Mouse (Mus musculus) hindbrain, postnatal 0 days (tissue): ENCODE measurements at regions not wholly inside any gene's neighbourhood (a gene's known extent, or its start where the extent isn't known, plus 50 kb on each side); places are given as distances from the start of the nearest gene placed in this dataset.

Experiments used
- ATAC-seq: fragments of 200-750 bp; cut with Nextera tagmentation; 2 replicates; pipeline ENCODE4 v1.8.0; 2017; ENCODE audit warnings: mild to moderate bottlenecking, moderate TSS enrichment, moderate library complexity
- DNase-seq: peaks from one replicate; pipeline ENCODE4 v3.0.0-alpha.2; 2015; ENCODE audit warnings: low spot score
- H3K27ac ChIP-seq: fragments of 300-500 bp; sonication (generic); 2 replicates; pipeline ENCODE4 v1.5.1; 2014; ENCODE audit warnings: mild to moderate bottlenecking
- H3K27me3 ChIP-seq: fragments of 300-500 bp; sonication (generic); 2 replicates; pipeline ENCODE4 v1.6.1; 2014; ENCODE audit warnings: low read length, mixed read lengths; ENCODE audit not compliant: insufficient read depth
- H3K36me3 ChIP-seq: fragments of 300-500 bp; sonication (generic); 2 replicates; pipeline ENCODE4 v1.6.1; 2014; ENCODE audit warnings: low read length, mixed read lengths; ENCODE audit not compliant: insufficient read depth
- H3K4me1 ChIP-seq: fragments of 300-500 bp; sonication (generic); 2 replicates; pipeline ENCODE4 v1.6.1; 2014; ENCODE audit warnings: antibody characterized with exemption, low read length, mixed read lengths; ENCODE audit not compliant: insufficient read depth
- H3K4me2 ChIP-seq: fragments of 300-500 bp; sonication (generic); 2 replicates; pipeline ENCODE4 v1.6.1; 2014; ENCODE audit warnings: low read depth, mild to moderate bottlenecking, low read length, moderate library complexity, mixed read lengths
- H3K4me3 ChIP-seq: fragments of 300-500 bp; sonication (generic); 2 replicates; pipeline ENCODE4 v1.5.1; 2014; ENCODE audit warnings: low read length
- H3K9ac ChIP-seq: fragments of 300-500 bp; sonication (generic); replicated peaks from 2 replicates; pipeline ENCODE4 v1.6.1; 2014; ENCODE audit warnings: mild to moderate bottlenecking, low read length, moderate library complexity, mixed read lengths
- H3K9me3 ChIP-seq: fragments of 300-500 bp; sonication (generic); 2 replicates; pipeline ENCODE4 v1.6.1; 2016; ENCODE audit warnings: low read length, mixed read lengths
- CTCF ChIP-seq: IDR thresholded peaks from 2 replicates; pipeline ENCODE4 v1.5.1; 2016; ENCODE audit warnings: antibody characterized with exemption, control low read depth, low read depth
- WGBS: fragments of 180-500 bp; shearing (Covaris S2); extraction: QIAGEN DNeasy Blood & Tissue Kit; methylation state at CpG from one replicate; pipeline ENCODE4 v1.1.7; 2014; 5-methylcytosine and 5-hydroxymethylcytosine counted together

- no peaks in the 10 kb centered on the region for H3K36me3 ChIP-seq
- no peak for TF ChIP-seq CTCF
- H3K4me1 ChIP-seq = no peaks in the 10 kb centered on the region; the same call in 1 of the 2 replicates
- H3K27me3 ChIP-seq = peaks cover 26% of the 10 kb centered on the region; the same call in 1 of the 2 replicates
- no peak overlapping the region for H3K9ac ChIP-seq
- ATAC-seq (0 out of 2 replicates have a peak, but pooled peaks have one; percentile 32), DNase-seq (no peak)
- no peak overlapping the region for H3K4me2 ChIP-seq
- WGBS = 17% methylated on average over 17 of the region's 17 CpGs
- H3K4me3 ChIP-seq = no peak overlapping the region
- no peak overlapping the region for H3K27ac ChIP-seq
- H3K9me3 ChIP-seq = no peaks in the 10 kb centered on the region
Observed at GRCm38 (mm10) chr16:30129218-30130112, 65.3 kb downstream of the Hes1 start.

GRCm38 (mm10) chr16:30130113-30130471 is 65.9 kb downstream of the Hes1 start:
- no peak for TF ChIP-seq CTCF
- 19% methylated on average over 4 of the region's 4 CpGs for WGBS
- ATAC-seq (0 out of 2 replicates have a peak, but pooled peaks have one; percentile 53), DNase-seq (no peak)
- no peak overlapping the region for H3K4me2 ChIP-seq
- H3K36me3 ChIP-seq = no peaks in the 10 kb centered on the region
- H3K9me3 ChIP-seq = no peaks in the 10 kb centered on the region
- H3K4me3 ChIP-seq = no peak overlapping the region
- no peak overlapping the region for H3K9ac ChIP-seq
- H3K4me1 ChIP-seq = no peaks in the 10 kb centered on the region; the same call in 1 of the 2 replicates
- peaks cover 26% of the 10 kb centered on the region; the same call in 1 of the 2 replicates for H3K27me3 ChIP-seq
- H3K27ac ChIP-seq = no peak overlapping the region

- no peak for ATAC-seq
- Histone ChIP-seq H3K27ac (no peak overlapping the region), H3K9ac (no peak overlapping the region), H3K36me3 (no peaks in the 10 kb centered on the region), H3K9me3 (no peaks in the 10 kb centered on the region), H3K4me3 (no peak overlapping the region), H3K4me1 (no peaks in the 10 kb centered on the region; the same call in 1 of the 2 replicates), H3K4me2 (no peak overlapping the region), H3K27me3 (peaks cover 26% of the 10 kb centered on the region; the same call in 1 of the 2 replicates)
- no peak for TF ChIP-seq CTCF
- WGBS = 76% methylated on average over 7 of the region's 7 CpGs
- DNase-seq = no peak
Observed at GRCm38 (mm10) chr16:30132086-30132485, 67.9 kb downstream of the Hes1 start.

GRCm38 (mm10) chr16:30134642-30135165 is 70.5 kb downstream of the Hes1 start:
- ATAC-seq (no peak), DNase-seq (no peak)
- Histone ChIP-seq H3K9me3 (no peaks in the 10 kb centered on the region), H3K4me3 (no peak overlapping the region), H3K27me3 (peaks cover 14% of the 10 kb centered on the region; the same call in 1 of the 2 replicates), H3K27ac (no peak overlapping the region), H3K9ac (no peak overlapping the region), H3K4me1 (no peaks in the 10 kb centered on the region), H3K4me2 (no peak overlapping the region), H3K36me3 (no peaks in the 10 kb centered on the region)
- WGBS = 61% methylated on average over 6 of the region's 6 CpGs
- TF ChIP-seq CTCF = no peak

- H3K27me3 ChIP-seq = peaks cover 11% of the 10 kb centered on the region; the same call in 1 of the 2 replicates
- ATAC-seq = no peak
- H3K4me1 ChIP-seq = no peaks in the 10 kb centered on the region
- no peak overlapping the region for H3K4me3 ChIP-seq
- H3K9ac ChIP-seq = no peak overlapping the region
- no peak for TF ChIP-seq CTCF
- H3K9me3 ChIP-seq = no peaks in the 10 kb centered on the region
- H3K36me3 ChIP-seq = no peaks in the 10 kb centered on the region
- no peak for DNase-seq
- WGBS = 89% methylated on average over 5 of the region's 5 CpGs
- no peak overlapping the region for H3K27ac ChIP-seq
- no peak overlapping the region for H3K4me2 ChIP-seq
Observed at GRCm38 (mm10) chr16:30136849-30137248, 72.7 kb downstream of the Hes1 start.

- no peak for TF ChIP-seq CTCF
- Histone ChIP-seq H3K4me3 (no peak overlapping the region), H3K4me1 (no peaks in the 10 kb centered on the region), H3K9me3 (no peaks in the 10 kb centered on the region), H3K27ac (no peak overlapping the region), H3K36me3 (no peaks in the 10 kb centered on the region), H3K4me2 (no peak overlapping the region), H3K9ac (no peak overlapping the region), H3K27me3 (peaks cover 6% of the 10 kb centered on the region; the same call in 1 of the 2 replicates)
- WGBS = 66% methylated on average over 1 of the region's 1 CpGs
- DNase-seq (no peak), ATAC-seq (no peak)
Observed at GRCm38 (mm10) chr16:30137812-30138211, 73.6 kb downstream of the Hes1 start.
